19 mouse cellular contexts compared by ENCODE assay signal in genomic region chr3:117893736-117894135, GRCm38 (mm10). TPM values are rescaled to one million over a fixed set of nuclear protein-coding genes. Genes with fewer than 3 reads are reported as not detected.
A peak's percentile ranks its signal among the peaks of the same experiment; 100 is the strongest.
DNase-seq lines count a peak whose midpoint lies in the region.
"Had no signal": no experiment of that assay in that cellular context is flagged by ENCODE, and none has a peak within 500 bp of the region (broad histone marks: within the 10 kb centered on the region; RNA-seq: fewer than 3 reads in every experiment).

No protein-coding gene starts in this region.

- peak; percentile 8 for DNase-seq in ovary, adult 18-20 months (ENCODE audit: low spot score)
- no peak for DNase-seq in ovary, postnatal 10 days (ENCODE audit: low spot score)
- peak; percentile 71 for DNase-seq in adrenal gland, adult 2 months
- DNase-seq in adrenal gland, postnatal 14 days: peak; percentile 63
- DNase-seq in lung, postnatal 4 days: no peak
- DNase-seq in urinary bladder, adult 2 months (ENCODE audit: low spot score): no peak
- DNase-seq in layer of hippocampus, postnatal 10 days (ENCODE audit: low spot score in 2 of 2): no peak
- DNase-seq: cerebellum, adult 11-12 months; cerebellum, adult 8-10 months; cerebellum, postnatal 10 days; cerebellum, postnatal 36 days; embryo, embryonic 11 days; gastrocnemius, postnatal 10 days; gastrocnemius, postnatal 36 days; heart, adult 2 months; heart, postnatal 14 days; heart, postnatal 4 days had no signal

RNA-seq across cellular contexts. Expression of gene Snx7, which starts 25.0 kb away (rescaled TPM):
- 10 to 100 TPM; 37.7 to 54.0 TPM for total RNA-seq in adrenal gland, adult 2 months (2021)
- polyA plus RNA-seq in adrenal gland, adult 2 months (2012; rRNA removed): 14.4 and 15.8 TPM in 2 replicates
- total RNA-seq in adrenal gland, postnatal 14 days (2021): 44.1 and 47.0 TPM in 2 replicates
- 17.4 and 23.5 TPM in 2 replicates for polyA plus RNA-seq in urinary bladder, adult 2 months (2012; rRNA removed)
- 10 to 100 TPM; 32.0 to 34.9 TPM for total RNA-seq in layer of hippocampus, postnatal 10 days (2021)
- total RNA-seq: CH12.LX had no signal
- polyA plus RNA-seq: G1E had no signal

Comparison
In these comparisons a context has a peak if more than half of its experiments do, and no peak if none do; other contexts are left out.
1. DNase-seq: peak in ovary, adult 18-20 months (single experiment), adrenal gland, adult 2 months (single experiment) and adrenal gland, postnatal 14 days (single experiment); none in ovary, postnatal 10 days (single experiment), lung, postnatal 4 days (0 of 2), urinary bladder, adult 2 months (single experiment) and layer of hippocampus, postnatal 10 days (0 of 2).